Mouse (Mus musculus) embryo, embryonic 10.5 days (tissue): Measurements from ENCODE around the gene Gnat2.

Experiments
- DNase-seq: peaks from one replicate; pipeline ENCODE4 v3.0.0-alpha.2; 2015; ENCODE audit warnings: low spot score

Gnat2 gene

GRCm38 (mm10) chr3:108085281-108085720 lies 7.3 kb upstream of the Gnat2 start:
- DNase-seq = peak; percentile 94

- DNase-seq = peak; percentile 84
Observed at GRCm38 (mm10) chr3:108085721-108086469, 6.7 kb upstream of the Gnat2 start.

GRCm38 (mm10) chr3:108086470-108086979 lies 6.1 kb upstream of the Gnat2 start, which contains the start of gene Ampd2:
TSS of gene Ampd2 (minus strand) at chr3:108086651.
- DNase-seq = peak; percentile 92

- no peak for DNase-seq
Observed at GRCm38 (mm10) chr3:108087329-108087728, 5.3 kb upstream of the Gnat2 start.

- no peak for DNase-seq
Observed at GRCm38 (mm10) chr3:108088842-108089380, 3.7 kb upstream of the Gnat2 start.

- no peak for DNase-seq
Observed at GRCm38 (mm10) chr3:108089916-108090315, 2.7 kb upstream of the Gnat2 start.

- DNase-seq = no peak
Observed at GRCm38 (mm10) chr3:108090561-108090960, 2.0 kb upstream of the Gnat2 start.

GRCm38 (mm10) chr3:108092030-108092429 lies 559 bp upstream of the Gnat2 start:
- DNase-seq = no peak

GRCm38 (mm10) chr3:108093306-108093705 lies 717 bp downstream of the Gnat2 start:
- DNase-seq = no peak

GRCm38 (mm10) chr3:108094146-108094545 lies 1.6 kb downstream of the Gnat2 start:
- DNase-seq = no peak

GRCm38 (mm10) chr3:108094976-108095760 lies 2.6 kb downstream of the Gnat2 start:
- DNase-seq = no peak

- no peak for DNase-seq
Observed at GRCm38 (mm10) chr3:108096226-108096625, 3.6 kb downstream of the Gnat2 start.

GRCm38 (mm10) chr3:108096726-108097125 lies 4.1 kb downstream of the Gnat2 start:
- DNase-seq = no peak

- DNase-seq = no peak
Observed at GRCm38 (mm10) chr3:108097656-108098055, 5.1 kb downstream of the Gnat2 start.

GRCm38 (mm10) chr3:108098316-108098715 lies 5.7 kb downstream of the Gnat2 start:
- no peak for DNase-seq

- no peak for DNase-seq
Observed at GRCm38 (mm10) chr3:108101594-108101993, 9.0 kb downstream of the Gnat2 start.

- DNase-seq = no peak
Observed at GRCm38 (mm10) chr3:108102075-108102474, 9.5 kb downstream of the Gnat2 start.

- no peak for DNase-seq
Observed at GRCm38 (mm10) chr3:108105281-108105680, 12.7 kb downstream of the Gnat2 start.

- DNase-seq = no peak
Observed at GRCm38 (mm10) chr3:108111320-108111719, 18.7 kb downstream of the Gnat2 start.

- no peak for DNase-seq
Observed at GRCm38 (mm10) chr3:108112246-108112645, 19.7 kb downstream of the Gnat2 start.

GRCm38 (mm10) chr3:108112666-108113065 lies 20.1 kb downstream of the Gnat2 start:
- no peak for DNase-seq

- no peak for DNase-seq
Observed at GRCm38 (mm10) chr3:108113591-108114289, 21.2 kb downstream of the Gnat2 start.
